Mouse (Mus musculus) liver, embryonic 15.5 days (tissue): ENCODE results near the gene 9130409I23Rik. TPM values are rescaled to one million over a fixed set of nuclear protein-coding genes. Genes with fewer than 3 reads are reported as not detected.
"Not testable (repeated sequence)": the region's sequence is repeated elsewhere in the genome, so short reads cannot be mapped to it uniquely, and the experiment has no call there.

Source experiments
- ATAC-seq: fragments of 200-750 bp; cut with Nextera tagmentation; 2 replicates; pipeline ENCODE4 v1.8.0; 2017; ENCODE audit warnings: moderate number of reproducible peaks, mild to moderate bottlenecking, moderate library complexity; ENCODE audit not compliant: insufficient read depth
- H3K27ac ChIP-seq: fragments of 300-500 bp; sonication (generic); replicated peaks from 2 replicates; pipeline ENCODE4 v1.5.1; 2015; ENCODE audit warnings: mild to moderate bottlenecking, inconsistent platforms
- H3K27me3 ChIP-seq: fragments of 300-500 bp; sonication (generic); 2 replicates; pipeline ENCODE4 v1.6.1; 2015; ENCODE audit warnings: mild to moderate bottlenecking, inconsistent platforms
- H3K36me3 ChIP-seq: fragments of 300-500 bp; sonication (generic); replicated peaks from 2 replicates; pipeline ENCODE4 v1.6.1; 2015; ENCODE audit warnings: moderate library complexity, mild to moderate bottlenecking, inconsistent platforms
- H3K4me1 ChIP-seq: fragments of 300-500 bp; sonication (generic); replicated peaks from 2 replicates; pipeline ENCODE4 v1.6.1; 2015; ENCODE audit warnings: inconsistent platforms
- H3K4me2 ChIP-seq: fragments of 300-500 bp; sonication (generic); 2 replicates; pipeline ENCODE4 v1.6.1; 2015; ENCODE audit warnings: moderate library complexity, mild to moderate bottlenecking, inconsistent platforms
- H3K4me3 ChIP-seq: fragments of 300-500 bp; sonication (generic); replicated peaks from 2 replicates; pipeline ENCODE4 v1.5.1; 2015; ENCODE audit warnings: mild to moderate bottlenecking, inconsistent platforms
- H3K9ac ChIP-seq: fragments of 300-500 bp; sonication (generic); 2 replicates; pipeline ENCODE4 v1.6.1; 2015; ENCODE audit warnings: moderate library complexity, mild to moderate bottlenecking, inconsistent platforms
- H3K9me3 ChIP-seq: fragments of 300-500 bp; sonication (generic); replicated peaks from 2 replicates; pipeline ENCODE4 v1.6.1; 2016; ENCODE audit warnings: inconsistent platforms
- WGBS: fragments of 180-500 bp; shearing (Covaris S2); methylation state at CpG from one replicate; pipeline ENCODE4 v1.1.7; 2015; ENCODE audit warnings: mixed read lengths; ENCODE audit not compliant: insufficient replicate concordance; 5-methylcytosine and 5-hydroxymethylcytosine counted together
- polyA plus RNA-seq: library from polyadenylated mRNA; unstranded; fragments of >200 nt; fragmentation: Nextera tagmentation; extraction: Ambion mirVana; gene quantifications from 2 replicates; pipeline ENCODE4 v1.2.1, GENCODE M21; 2015

Gene 9130409I23Rik
- polyA plus RNA-seq, 1 experiment from 2014 or later: 0.10 TPM

GRCm38 (mm10) chr1:181035015-181035778 lies 15.8 kb upstream of the 9130409I23Rik start:
- WGBS: 61% methylated on average over 5 of the region's 5 CpGs
- H3K4me3 ChIP-seq, H3K9me3 ChIP-seq, H3K4me2 ChIP-seq, H3K27ac ChIP-seq, H3K36me3 ChIP-seq, H3K27me3 ChIP-seq, H3K9ac ChIP-seq: not testable (repeated sequence)
- peak; percentile 82 for ATAC-seq
- H3K4me1 ChIP-seq: peaks cover 17% of the 10 kb centered on the region; the same call in 1 of the 2 replicates

- Histone ChIP-seq H3K36me3 (no peaks in the 10 kb centered on the region), H3K4me3 (no peak overlapping the region), H3K27ac (no peak overlapping the region), H3K9ac (no peak overlapping the region), H3K9me3 (no peaks in the 10 kb centered on the region), H3K27me3 (peaks cover 8% of the 10 kb centered on the region), H3K4me1 (peaks cover 17% of the 10 kb centered on the region; the same call in 1 of the 2 replicates), H3K4me2 (no peak overlapping the region)
- 0 out of 2 replicates have a peak, but pooled peaks have one; percentile 35 for ATAC-seq
- 49% methylated on average over 4 of the region's 4 CpGs for WGBS
Measured at GRCm38 (mm10) chr1:181037623-181038022, 13.4 kb upstream of the 9130409I23Rik start.

- Histone ChIP-seq H3K4me1 (peaks cover 17% of the 10 kb centered on the region; the same call in 1 of the 2 replicates), H3K4me3 (no peak overlapping the region), H3K36me3 (no peaks in the 10 kb centered on the region), H3K4me2 (no peak overlapping the region), H3K27ac (no peak overlapping the region), H3K27me3 (peaks cover 8% of the 10 kb centered on the region), H3K9me3 (no peaks in the 10 kb centered on the region), H3K9ac (no peak overlapping the region)
- WGBS: 2% methylated on average over 4 of the region's 4 CpGs
- ATAC-seq: peak; percentile 28; the same call in 1 of the 2 replicates
Measured at GRCm38 (mm10) chr1:181039652-181040051, 11.4 kb upstream of the 9130409I23Rik start.

- WGBS: 34% methylated on average over 1 of the region's 1 CpGs
- Histone ChIP-seq H3K27me3 (0 out of 2 replicates have a peak, but pooled peaks cover 2% of the 10 kb centered on the region), H3K36me3 (no peaks in the 10 kb centered on the region), H3K9me3 (no peaks in the 10 kb centered on the region), H3K4me3 (no peak overlapping the region), H3K9ac (no peak overlapping the region), H3K27ac (no peak overlapping the region), H3K4me1 (no peaks in the 10 kb centered on the region), H3K4me2 (no peak overlapping the region)
- no peak for ATAC-seq
Measured at GRCm38 (mm10) chr1:181047520-181047919, 3.5 kb upstream of the 9130409I23Rik start.

GRCm38 (mm10) chr1:181049328-181049842 lies 1.7 kb upstream of the 9130409I23Rik start:
- Histone ChIP-seq H3K9me3 (no peaks in the 10 kb centered on the region), H3K9ac (no peak overlapping the region)

GRCm38 (mm10) chr1:181052898-181053297 lies 1.9 kb downstream of the 9130409I23Rik start:
- Histone ChIP-seq H3K4me3 (no peak overlapping the region), H3K27me3 (0 out of 2 replicates have a peak, but pooled peaks cover 2% of the 10 kb centered on the region), H3K4me1 (no peaks in the 10 kb centered on the region), H3K9ac (no peak overlapping the region), H3K36me3 (no peaks in the 10 kb centered on the region), H3K9me3 (no peaks in the 10 kb centered on the region), H3K27ac (no peak overlapping the region), H3K4me2 (no peak overlapping the region)
- 42% methylated on average over 4 of the region's 4 CpGs for WGBS
- ATAC-seq: no peak

More at GRCm38 (mm10) chr1:181049328-181049842, 1.7 kb upstream of the 9130409I23Rik start:
- Histone ChIP-seq H3K4me2 (no peak overlapping the region), H3K36me3 (no peaks in the 10 kb centered on the region), H3K27ac (no peak overlapping the region), H3K4me3 (no peak overlapping the region), H3K27me3 (0 out of 2 replicates have a peak, but pooled peaks cover 2% of the 10 kb centered on the region), H3K4me1 (no peaks in the 10 kb centered on the region)
- ATAC-seq: no peak

- no peaks in the 10 kb centered on the region for H3K4me1 ChIP-seq
- ATAC-seq: no peak
Measured at GRCm38 (mm10) chr1:181061784-181062485, 10.9 kb downstream of the 9130409I23Rik start.

GRCm38 (mm10) chr1:181063991-181064390 lies 13.0 kb downstream of the 9130409I23Rik start:
- Histone ChIP-seq H3K9me3 (no peaks in the 10 kb centered on the region), H3K4me3 (no peak overlapping the region), H3K9ac (no peak overlapping the region), H3K27ac (no peak overlapping the region), H3K4me2 (no peak overlapping the region), H3K4me1 (no peaks in the 10 kb centered on the region), H3K27me3 (no peaks in the 10 kb centered on the region), H3K36me3 (no peaks in the 10 kb centered on the region)
- ATAC-seq: no peak
- WGBS: 56% methylated on average over 2 of the region's 2 CpGs

More at GRCm38 (mm10) chr1:181061784-181062485, 10.9 kb downstream of the 9130409I23Rik start:
- H3K4me3 ChIP-seq: no peak overlapping the region
- H3K9ac ChIP-seq: no peak overlapping the region
- no peak overlapping the region for H3K4me2 ChIP-seq
- WGBS: 45% methylated on average over 3 of the region's 3 CpGs
- H3K27ac ChIP-seq: no peak overlapping the region
- H3K27me3 ChIP-seq: no peaks in the 10 kb centered on the region
- H3K36me3 ChIP-seq: no peaks in the 10 kb centered on the region
- no peaks in the 10 kb centered on the region for H3K9me3 ChIP-seq

- Histone ChIP-seq H3K4me2 (no peak overlapping the region), H3K27me3 (no peaks in the 10 kb centered on the region; the same call in 1 of the 2 replicates), H3K4me1 (no peaks in the 10 kb centered on the region), H3K27ac (no peak overlapping the region), H3K9ac (no peak overlapping the region), H3K9me3 (no peaks in the 10 kb centered on the region), H3K4me3 (no peak overlapping the region), H3K36me3 (no peaks in the 10 kb centered on the region)
- 64% methylated on average over 6 of the region's 6 CpGs for WGBS
- ATAC-seq: no peak
Measured at GRCm38 (mm10) chr1:181064648-181065047, 13.6 kb downstream of the 9130409I23Rik start.

- H3K9ac ChIP-seq: no peak overlapping the region
- no peak overlapping the region for H3K4me2 ChIP-seq
- no peaks in the 10 kb centered on the region for H3K36me3 ChIP-seq
- H3K27me3 ChIP-seq: no peaks in the 10 kb centered on the region; the same call in none of the 2 replicates
- no peak overlapping the region for H3K4me3 ChIP-seq
- no peak overlapping the region for H3K27ac ChIP-seq
- ATAC-seq: no peak
- 32% methylated on average over 1 of the region's 1 CpGs for WGBS
- H3K9me3 ChIP-seq: no peaks in the 10 kb centered on the region
- no peaks in the 10 kb centered on the region for H3K4me1 ChIP-seq
Measured at GRCm38 (mm10) chr1:181068344-181068743, 17.3 kb downstream of the 9130409I23Rik start.

GRCm38 (mm10) chr1:181069671-181070070 lies 18.6 kb downstream of the 9130409I23Rik start:
- Histone ChIP-seq H3K36me3 (no peaks in the 10 kb centered on the region), H3K4me1 (no peaks in the 10 kb centered on the region), H3K4me2 (no peak overlapping the region), H3K9ac (no peak overlapping the region), H3K27me3 (peaks cover under 1% of the 10 kb centered on the region), H3K27ac (no peak overlapping the region), H3K9me3 (no peaks in the 10 kb centered on the region), H3K4me3 (no peak overlapping the region)
- WGBS: 51% methylated on average over 11 of the region's 11 CpGs
- no peak for ATAC-seq
